Mouse (Mus musculus): ENCODE results near the gene Ankrd11.
"Not testable (repeated sequence)": the region's sequence is repeated elsewhere in the genome, so short reads cannot be mapped to it uniquely, and the experiment has no call there.

The Ankrd11 gene

DNA sequence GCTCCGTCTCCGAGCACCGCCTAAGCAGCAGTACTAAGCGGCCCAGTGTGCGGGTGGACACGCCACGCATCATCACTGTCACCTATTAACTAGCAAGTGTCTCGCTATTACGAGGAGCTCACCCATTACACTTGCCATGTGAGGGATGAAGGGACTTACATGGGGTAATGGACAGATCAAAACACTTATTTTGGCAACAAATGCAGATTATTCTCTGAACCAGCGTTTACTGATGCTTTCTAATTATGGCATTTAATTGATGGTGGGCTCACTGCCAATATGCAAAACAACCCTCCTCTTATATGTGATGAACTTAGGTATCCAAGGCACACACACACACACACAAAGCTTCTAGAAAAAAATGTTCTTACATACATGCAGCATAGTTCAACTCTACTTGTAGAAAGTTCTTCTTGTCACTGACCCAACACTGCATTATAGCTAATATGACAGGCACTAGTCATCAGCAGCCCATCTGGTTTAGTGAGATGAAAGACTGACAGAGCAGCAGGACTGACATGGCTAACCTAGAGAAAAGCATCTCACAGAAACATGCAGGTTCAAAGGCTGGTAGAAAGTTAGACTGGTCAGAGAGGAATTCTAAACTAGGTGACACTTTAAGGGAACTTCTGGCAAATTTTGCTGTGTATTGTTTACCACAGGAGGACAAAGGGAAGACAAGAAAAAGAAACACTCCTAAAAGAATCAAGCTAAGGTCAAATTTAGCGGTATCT, 2.5 kb downstream of the Ankrd11 start:
- no peak for DNase-seq

DNA sequence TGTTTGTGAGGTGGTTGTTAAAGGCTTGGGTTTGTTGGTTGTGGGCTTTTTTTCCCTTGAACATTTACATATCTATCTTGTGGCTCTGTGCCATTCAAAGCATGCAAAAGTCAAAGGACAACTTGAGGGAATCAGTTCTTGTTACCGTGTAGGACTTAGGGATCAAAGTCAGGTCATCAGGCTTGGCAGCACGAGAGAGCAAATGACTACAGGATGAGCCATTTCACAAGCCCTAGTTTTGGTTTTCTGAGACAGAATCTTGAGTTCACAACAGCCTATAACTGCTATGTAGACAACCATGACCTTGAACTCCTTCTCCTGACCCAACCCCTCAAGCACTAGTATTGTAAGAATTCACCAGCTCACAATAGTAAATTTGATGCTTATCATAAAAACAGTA, 3.7 kb downstream of the Ankrd11 start:
- no peak for DNase-seq

DNA sequence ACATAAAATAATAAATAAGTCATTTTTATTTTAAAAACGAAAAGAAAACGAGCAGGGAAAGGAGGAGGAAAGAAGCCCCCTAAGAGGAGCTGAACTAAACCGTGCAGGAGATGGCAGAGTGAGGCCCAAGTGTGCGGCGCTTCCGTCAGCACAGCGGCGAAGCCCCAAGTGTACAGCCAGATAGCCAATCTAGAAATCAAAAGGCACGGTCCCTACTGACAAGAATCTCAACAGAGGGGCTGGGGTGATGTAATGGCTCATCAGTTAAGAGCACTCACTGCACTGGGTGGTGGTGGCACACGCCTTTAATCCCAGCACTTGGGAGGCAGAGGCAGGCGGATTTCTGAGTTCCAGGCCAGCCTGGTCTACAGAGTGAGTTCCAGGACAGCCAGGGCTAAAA, 4.6 kb downstream of the Ankrd11 start:
- no peak for DNase-seq

DNA sequence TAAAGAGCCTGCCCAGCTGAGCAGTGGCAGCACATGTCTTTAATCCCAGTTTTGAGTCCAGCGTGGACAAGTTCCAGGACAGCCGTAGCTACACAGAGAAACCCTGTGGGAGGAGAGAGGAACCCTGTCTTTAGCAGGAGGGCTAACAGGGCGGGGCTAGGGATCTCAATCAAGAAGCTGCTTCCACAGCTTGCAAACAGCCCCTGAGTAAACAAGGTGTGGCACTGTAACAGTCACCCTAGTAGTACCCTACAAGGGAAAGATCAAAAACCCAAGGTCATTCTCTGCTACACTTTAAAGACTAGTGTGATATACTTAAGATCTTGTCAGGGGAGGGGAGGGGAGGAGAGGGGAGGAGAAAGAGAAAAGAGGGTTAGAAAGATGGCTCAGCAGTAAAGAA, 5.1 kb downstream of the Ankrd11 start:
- no peak for DNase-seq

DNA sequence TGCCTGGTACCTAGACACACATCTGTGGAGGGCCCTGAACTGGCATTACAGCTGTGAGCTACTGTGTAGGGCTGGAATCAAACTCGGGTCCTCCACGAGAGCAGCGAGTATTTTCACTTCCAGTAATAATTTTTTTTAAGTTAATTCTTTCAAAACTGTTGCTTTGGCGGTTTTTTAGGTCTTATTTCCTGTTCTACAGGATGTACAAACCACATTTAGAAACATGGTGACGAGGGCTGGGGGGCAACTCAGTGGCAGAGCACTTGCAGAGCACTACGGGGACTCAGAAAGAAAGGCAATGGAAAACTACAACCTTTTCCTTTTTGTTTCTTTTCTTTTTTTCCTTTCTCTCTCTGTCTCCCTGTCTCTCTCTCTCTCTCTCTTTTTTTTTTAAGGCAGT, 7.9 kb downstream of the Ankrd11 start:
- no peak for DNase-seq

DNA sequence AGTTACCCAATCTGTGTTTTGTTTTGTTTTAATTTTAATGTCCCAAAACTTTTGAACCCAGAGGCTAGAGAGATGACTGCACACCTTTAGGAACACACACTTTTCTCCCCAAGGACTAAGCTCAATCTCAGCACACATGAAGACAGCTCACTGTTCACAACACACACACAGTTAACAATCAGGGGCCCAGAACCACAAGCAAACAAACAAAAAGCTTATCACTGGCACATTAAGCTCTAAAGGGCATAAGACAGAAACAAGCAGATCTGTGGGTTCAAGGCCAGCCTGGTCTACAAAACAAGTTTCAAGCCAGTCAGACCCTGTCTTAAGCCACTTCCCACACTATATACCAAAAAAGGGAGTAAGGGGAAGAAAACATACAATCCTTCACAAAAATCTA, 8.6 kb downstream of the Ankrd11 start:
- no peak for DNase-seq

DNA sequence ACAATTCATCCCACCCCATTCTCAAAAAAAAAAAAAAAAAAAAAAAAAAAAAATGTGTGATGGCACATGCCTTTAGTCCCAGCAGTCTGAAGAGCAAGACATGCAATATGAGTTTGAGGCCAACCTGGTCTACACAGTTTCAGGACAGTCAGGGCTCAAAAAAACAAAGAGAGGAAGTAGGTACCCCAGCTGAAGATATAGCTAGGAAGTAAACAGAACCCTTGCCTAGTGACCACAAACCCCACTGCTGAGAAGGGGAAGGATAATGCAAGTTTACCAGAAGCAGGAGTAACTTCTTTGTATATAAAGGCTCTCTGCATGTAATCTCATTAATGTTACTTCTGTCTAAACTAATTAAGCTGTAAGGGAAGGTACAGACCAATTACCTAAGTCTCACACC, 9.3 kb downstream of the Ankrd11 start:
- no peak for DNase-seq

DNA sequence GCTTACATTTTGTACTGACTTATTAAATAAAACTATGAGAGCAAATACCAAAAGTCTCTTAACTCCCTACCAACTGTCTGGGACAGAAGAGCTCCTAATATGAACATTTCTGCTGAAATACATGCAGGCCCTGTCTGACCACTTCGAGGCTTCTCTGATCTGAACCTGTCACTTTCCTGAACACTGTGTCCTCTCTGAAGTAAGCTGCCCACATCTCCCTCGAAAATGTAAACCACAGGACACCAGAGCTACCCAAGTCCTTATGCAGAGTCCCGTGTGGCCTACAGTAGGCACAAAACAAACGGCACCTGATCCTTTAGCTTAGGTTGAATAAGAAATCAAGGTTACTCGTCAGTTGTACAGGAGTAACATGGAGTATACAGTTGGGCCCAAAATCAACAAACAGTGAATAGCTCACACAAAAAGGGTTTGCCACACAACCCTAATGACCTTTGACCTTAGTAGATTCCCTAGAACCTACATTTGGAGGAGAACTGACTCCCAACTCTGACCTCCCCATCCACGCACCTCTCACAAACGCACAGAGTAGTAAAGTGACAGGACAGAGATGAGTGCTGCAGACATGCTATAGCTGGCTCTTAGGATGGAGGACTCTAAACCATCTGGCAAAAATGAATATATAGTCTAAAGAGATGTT, 10.6 kb downstream of the Ankrd11 start:
- no peak for DNase-seq

DNA sequence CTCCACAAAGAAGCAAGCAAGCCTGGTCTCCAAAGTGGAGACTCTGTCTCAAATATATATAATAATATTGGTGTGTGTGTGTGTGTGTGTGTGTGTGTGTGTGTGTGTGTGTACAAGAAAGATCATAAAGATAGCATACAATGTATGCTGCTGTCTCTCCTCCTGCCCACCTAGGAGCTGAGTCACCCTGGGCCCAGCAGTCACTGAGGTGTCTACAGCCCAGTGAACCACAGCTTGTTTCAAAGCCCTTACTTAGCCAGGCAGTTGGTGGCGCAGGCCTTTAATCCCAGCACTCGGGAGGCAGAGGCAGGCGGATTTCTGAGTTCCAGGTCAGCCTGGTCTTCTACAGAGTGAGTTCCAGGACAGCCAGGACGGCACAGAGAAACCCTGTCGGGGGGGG, 12.0 kb downstream of the Ankrd11 start:
- not testable (repeated sequence) for DNase-seq

DNA sequence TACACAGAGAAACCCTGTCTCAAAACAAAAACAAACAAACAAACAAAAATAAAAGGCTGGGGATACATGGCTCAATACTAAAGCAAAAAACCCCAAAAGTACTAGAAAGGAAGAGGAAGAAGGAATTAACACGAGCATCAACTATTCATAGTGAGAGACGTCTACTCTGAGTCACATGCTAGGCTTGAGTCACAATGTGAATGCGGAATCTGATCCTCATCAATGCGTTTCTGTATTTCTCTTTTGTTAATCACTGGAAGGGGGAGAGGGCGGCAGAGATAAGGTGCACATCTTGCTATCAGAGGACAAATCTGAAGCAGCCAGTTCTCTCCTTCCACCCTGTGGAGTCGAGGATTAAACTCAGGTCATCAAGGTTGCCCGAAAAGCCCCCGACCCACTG, 14.3 kb downstream of the Ankrd11 start:
- no peak for DNase-seq

DNA sequence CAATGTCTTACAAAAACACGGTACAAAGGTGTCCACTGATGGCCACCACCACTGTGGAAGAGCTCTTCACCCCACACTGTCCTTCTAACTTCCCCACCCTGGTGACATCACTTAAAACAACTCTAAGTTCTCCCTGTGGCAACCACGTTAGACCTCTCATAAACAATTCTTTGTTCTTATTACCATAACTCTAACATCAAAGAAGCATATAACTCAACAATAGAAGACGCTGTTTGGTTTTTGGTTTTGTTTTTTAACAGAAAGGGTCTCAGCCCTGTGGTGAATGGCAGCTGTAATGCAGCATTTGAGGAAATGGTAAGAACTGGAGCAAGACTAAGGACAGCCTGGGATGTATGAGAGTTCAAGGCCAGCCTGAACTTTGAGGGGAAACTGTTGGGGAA, 16.1 kb downstream of the Ankrd11 start:
- DNase-seq, result no peak

DNA sequence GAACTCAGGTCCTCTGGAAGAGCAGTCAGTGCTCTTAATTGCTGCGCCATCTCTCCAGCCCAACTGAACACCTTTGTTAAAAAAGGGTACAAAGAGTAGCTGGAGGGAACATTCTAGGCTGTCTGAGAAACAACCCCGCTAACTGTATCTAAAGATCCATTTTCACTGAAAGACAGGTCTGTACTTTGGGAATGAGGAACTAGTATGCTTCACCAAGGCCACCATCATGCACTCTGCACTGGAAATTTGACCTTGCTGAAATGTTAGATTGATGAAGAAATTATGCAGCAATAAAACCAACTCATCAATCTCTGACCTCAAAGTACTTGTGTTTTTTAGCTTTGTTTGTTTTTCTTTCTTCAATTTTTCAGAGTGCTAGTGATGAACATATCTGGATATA, 17.9 kb downstream of the Ankrd11 start:
- no peak for DNase-seq

DNA sequence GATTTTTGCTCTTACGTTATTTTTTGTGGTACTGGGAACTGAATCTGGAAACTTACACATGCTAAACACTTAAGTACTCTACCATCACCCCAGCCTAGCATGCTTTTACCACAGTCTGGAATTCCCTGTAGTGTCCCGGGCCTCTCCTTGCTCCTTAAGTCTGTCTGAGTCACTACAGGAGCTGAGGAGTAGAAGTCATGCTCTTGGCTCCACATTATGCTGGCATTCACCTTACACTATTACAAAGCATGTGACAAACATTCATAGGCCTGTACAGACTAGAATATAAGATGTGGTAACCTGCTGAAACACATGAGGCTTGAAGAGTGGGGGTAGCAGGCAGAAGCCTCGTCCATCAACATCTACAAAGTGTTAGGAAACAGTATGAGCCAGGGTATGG, 19.4 kb downstream of the Ankrd11 start:
- DNase-seq, result no peak

DNA sequence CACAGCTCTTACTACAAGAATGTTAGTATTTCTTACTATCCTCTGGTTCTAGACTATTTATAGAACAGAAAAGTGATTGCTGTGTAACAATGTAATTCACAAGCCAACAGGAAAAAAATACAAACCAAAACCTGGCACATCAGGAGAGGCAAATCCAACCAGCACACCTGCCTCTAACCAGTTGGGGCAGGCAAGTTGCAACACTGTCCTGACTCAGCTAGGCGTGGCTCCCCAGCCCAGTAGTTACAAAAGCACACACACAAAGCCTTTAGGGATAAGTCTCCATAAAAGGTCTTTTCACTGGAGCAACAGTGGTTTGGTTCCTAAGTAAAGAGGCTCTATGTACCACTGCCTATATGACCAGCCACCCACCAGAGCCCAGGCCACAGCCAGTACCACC, 20.8 kb downstream of the Ankrd11 start:
- no peak for DNase-seq

DNA sequence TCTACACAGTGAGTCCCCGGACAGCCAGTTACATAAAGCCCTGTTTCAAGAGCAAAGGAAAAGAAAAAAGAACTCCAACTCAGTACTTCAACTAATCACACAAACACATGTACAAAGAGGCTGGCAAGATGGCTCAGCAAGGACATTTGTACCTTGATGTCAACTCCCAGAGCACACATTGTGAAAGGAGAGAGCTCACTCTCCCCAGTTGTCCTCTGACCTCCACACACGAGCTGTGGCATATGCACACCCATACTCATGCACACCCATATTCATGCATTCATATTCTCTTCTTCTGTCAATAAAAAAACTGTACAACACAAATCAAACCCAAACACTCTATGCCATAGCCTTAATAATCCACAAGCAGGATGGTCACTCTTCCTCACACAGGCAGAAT, 21.2 kb downstream of the Ankrd11 start:
- no peak for DNase-seq

DNA sequence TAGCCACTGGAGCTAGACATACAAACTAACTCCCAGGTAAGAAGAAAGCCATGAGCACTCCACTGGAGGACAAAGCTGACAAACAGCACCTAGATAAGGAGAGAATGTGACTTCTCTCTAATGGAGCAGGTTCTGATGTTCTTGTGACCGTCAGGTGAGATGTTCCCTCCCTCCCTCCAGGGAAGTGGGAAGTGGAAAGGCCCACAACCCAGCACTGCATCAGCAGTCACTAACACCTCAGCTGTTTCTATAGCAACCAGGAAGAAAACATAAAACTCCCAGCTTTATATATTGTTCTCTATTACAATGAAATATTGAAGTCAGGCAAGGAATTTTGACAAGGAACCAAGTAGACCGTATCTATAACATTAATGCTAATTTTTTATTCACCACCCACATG, 22.0 kb downstream of the Ankrd11 start:
- no peak for DNase-seq

DNA sequence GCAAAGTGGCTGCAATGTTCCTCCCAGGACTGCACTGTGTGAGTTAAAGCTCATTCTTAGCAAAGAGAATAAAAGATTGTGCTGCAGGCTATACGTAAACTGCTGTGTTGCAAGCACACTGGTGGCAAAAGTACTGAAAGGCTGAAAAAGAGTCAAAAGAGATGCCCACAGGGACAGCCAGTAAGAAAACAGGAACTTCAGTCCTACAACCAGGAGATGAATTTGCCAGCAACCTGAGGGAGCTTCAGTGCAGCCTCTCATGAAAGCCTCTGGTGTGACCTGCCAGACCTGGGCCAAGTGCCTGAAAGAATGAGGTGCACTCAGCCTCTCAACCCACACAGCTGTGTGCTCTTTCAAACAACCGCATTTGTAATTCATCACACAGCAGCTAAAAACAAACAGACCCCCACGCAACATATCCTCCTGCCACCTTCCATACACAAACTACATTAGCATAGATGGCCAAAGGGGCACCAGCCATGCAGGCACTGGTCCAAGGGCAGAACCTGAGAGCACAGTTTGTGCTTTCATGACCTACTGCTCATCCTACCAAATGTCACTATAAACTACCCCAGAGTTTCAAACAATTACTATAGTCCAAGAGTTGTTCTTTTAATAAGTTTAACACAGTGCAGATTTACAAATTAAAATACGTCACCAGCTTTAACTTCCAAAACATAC, 23.5 kb downstream of the Ankrd11 start:
- peak in 1 of 2 experiments; percentile 31 for DNase-seq

DNA sequence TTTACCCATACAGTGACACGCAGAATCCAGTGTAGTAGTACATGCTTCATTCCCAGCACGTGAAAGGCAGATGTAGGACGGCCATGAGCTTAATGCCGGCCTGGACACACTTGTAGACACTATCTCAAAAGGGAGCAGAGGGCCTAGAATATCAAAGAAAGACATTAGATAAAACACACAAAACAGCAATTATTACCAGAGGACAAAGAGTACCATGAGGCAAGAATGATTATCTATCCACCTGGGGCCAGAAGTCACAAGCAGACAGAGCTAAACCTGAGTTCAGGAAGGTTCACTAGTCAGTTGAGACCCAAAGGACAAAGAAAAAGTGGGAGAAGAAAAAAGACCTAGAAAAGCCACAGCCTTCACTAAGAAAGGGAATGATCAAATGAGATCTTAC, 24.9 kb downstream of the Ankrd11 start:
- no peak for DNase-seq

DNA sequence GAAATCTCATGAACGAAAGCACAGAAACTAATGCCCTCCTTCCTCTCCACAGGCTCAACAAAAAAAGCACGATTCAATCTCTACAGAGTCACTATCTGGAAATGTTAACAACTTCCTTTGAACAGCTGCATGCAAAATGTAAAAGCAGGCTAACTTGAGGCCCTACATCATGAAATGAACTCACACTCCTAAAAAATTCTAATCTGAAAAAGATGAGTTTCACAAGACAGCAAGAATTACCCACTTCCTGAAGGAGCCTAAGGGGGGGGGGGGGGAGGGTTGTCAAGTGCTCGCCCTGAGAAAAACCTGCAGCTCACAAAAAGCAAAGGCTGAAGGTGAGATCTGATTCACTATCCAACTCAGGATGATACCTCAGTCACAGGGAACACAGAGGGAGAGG, 27.0 kb downstream of the Ankrd11 start:
- DNase-seq, result no peak

DNA sequence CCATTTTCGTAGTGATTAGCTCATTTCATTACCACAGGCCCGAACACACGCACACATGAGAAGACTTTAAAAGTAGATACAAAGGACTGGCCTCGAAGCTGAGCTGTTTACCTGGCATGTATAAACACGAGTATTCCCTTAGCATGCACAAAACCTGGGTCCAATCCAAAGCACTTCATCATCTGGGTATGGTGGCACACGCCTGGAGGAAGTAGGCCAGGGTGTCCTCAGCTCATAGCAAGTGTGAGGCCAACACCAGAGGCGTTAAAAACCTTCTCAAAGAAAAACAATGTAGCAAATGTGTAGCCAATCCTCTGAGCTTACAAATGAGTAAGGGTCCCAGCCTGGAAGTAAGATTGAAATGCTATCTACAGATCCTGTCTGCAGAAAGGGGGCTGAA, 27.6 kb downstream of the Ankrd11 start:
- DNase-seq, result no peak

DNA sequence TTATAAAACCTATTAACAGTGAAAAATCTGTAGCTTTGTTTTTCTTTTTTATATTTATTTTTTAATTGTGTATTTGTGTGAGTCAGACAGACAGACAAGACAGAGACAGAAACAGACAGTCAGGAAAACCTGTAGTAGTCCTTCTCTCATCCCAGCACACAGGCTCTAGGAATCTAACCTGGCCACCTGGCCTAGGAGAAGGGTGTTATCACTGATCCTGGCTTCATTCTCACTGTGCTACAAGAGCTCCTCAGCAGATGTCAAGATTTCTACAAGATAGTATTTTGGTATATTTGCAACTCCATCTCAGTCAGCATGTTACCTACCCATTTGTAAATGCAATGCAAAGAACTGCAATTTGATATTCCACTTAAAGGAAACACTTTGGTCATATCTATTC, 30.8 kb downstream of the Ankrd11 start:
- DNase-seq, result no peak

DNA sequence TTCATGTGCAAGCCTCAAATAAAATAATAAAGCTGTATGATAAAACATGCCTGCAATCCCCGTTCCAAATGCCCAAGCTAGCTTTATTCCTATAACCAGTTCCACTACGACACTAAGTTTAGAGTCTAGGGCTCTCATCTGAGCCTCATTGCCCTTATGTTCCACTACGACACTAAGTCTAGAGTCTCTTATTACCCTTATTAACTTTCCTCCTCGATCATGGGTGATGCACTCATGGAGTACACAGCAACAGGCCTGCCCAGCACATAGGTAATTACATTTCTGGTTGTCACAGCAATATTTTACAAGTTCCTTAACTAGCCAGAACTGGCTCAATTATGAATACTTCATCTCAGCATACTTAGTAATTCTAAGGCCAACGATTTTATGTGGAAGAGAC, 36.3 kb downstream of the Ankrd11 start:
- no peak for DNase-seq

DNA sequence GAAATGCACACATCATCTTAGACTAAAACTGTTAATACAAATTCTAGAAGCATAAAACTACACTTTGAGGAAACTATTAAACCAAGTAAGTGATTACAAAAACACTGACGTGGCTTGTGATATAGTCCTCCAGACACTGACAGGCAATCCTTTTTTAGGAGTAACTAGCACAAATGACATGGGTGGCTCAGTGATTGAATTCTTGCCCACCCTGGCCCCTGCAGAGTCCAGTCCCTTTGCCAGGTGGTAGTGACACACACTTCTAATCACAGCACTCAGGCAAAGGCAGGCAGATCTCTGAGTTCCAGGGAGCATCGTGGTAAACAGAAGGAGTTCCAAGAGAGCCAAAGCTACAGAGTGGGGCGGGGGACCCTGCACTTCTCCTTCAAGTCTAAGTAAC, 36.7 kb downstream of the Ankrd11 start:
- DNase-seq, result no peak

Measured in kidney, adult 8-10 months (tissue).